Mouse (Mus musculus): ENCODE results near the gene Pcdh15.
A peak's percentile ranks its signal among the peaks of the same experiment; 100 is the strongest.

Gene Pcdh15

DNA sequence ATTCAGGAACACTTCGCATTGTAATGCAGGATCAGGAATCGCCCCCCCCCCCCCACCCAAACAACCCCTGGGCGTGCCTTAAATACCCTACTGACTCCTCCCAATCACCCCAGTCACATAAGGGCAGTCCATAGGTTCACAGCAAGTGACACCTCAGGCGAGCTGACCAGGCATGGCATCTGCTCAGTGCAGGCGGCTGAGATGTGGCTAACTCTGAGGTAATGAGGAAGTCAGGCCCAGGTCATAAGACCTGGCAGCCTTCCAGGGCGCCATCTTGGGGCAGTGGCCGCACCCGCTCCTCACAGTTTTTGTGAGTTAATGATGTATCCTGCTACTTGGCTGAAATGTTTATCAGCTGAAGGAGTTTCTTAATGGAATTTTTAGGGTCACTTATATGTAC lies 713.2 kb downstream of the Pcdh15 start:
- DNase-seq (ENCODE audit: low read depth, low spot score) = no peak

DNA sequence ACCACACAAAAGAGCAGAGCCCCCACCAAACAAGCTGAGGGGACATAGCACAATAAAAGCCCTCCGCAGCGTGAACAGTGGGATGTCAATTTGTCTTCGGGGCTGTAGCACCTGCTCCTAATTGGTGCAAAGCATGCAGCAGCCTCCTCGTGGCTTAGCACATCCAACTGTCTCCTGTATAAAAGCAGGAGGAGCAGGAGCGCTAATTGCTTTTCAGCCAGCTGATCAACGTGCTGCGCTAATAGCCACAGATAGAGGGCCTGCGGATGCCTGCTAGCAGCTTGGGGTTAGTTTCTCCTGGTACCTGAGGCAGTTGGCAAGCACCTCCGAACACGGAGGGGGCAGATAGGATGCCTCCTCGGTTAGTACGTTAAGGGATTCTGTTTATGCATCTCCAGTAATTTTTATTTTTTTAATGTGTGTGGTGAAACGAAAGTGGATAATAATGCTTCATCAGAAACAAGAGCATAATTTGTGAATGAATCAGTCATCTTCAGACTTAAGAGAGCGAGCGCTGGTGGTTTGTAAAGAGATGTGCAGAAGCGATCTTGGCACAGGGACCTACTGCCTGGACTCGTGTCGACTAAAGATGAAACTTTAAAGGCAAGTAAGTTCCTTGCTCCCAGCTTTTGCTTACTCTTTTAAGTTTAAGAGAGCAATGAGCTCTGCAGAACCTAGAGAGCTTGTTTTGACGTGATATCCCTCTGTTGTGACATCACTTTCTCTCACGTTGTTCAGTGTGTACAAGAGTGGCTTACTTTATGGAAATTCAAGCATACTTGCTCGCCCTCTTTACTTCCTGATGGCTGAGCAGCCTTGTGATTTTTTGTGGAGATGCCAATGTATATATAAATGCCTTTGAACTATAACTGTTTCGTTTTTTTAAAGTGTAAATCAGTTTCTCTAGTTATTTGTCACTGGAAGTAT lies 722.8 kb downstream of the Pcdh15 start:
- DNase-seq (ENCODE audit: low read depth, low spot score) = peak; percentile 81

DNA sequence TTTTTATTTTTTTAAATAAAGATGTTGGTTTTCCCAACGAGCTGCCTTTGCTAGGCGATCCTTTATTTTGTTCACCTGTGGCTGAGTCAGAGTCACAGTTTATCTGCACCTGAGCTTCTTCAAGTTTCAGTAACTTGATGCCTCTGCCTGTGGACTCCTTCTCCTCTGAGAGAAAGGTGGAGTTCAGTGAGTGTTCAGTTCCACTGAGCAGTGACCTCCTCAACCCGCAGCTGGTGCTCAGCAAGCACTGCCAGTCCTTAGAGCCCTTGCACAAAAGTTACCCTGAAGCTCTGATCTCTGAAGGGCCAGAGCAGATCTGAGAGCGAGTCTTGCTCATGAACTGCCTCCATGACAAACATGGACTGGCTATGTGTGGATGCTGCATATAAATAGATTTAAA lies 724.1 kb downstream of the Pcdh15 start:
- DNase-seq (ENCODE audit: low read depth, low spot score) = no peak

DNA sequence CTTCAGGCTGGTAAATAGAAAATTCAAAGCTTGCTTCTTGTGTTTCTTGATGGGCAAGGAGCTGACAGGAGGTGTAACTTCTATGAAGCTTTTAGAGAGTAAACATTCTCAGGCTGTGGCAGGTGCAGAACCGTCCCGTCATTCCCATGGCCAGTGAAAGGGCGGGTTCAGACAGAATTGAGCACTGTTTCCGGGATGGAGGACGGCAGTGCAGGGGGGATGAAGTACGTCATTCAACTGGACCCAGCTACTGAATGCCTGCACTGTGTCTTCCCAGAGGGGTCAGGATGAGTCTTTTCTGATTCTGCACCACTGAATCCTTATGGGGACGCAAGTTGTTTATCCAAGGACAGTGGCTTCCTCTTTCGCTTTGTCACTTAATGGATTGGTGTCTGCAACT lies 727.2 kb downstream of the Pcdh15 start:
- DNase-seq (ENCODE audit: low read depth, low spot score) = peak; percentile 82

DNA sequence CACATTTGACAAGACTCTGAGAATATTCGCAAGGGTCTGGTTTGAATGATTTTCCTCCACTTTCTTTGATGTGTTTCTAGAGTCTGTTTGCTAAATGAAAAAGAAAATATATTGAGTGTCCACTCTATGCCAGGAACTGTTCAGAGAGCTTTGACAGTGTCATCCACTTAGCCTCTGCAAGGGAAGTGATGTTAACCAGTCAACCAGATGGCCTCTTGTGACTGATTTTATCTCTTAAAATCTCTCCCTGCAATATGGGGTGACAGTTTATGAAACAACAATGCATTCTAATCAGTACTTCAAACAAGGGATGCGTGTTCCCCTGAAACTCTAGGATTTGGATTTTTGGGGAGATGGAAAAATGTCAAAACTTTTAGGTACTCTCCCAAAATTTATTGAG lies 729.6 kb downstream of the Pcdh15 start:
- DNase-seq (ENCODE audit: low read depth, low spot score) = no peak

DNA sequence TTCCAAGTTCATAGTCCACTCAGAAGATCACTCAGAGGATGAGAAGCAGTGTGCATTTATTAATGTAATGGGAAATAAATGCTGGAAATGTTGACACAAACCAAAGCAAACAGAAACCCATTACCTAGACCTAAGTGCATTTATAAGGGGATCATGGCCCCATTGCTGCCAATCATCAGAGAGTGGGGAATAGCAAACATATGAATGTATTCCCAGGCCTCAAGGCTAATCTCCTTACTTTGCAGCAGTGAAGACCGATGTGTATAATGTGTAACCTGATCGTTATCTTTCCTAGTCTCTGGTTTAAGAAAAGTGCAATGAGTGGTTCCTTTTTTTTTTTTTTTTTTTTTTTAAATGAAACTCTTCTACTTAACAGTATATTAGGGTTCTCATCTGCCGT lies 745.9 kb downstream of the Pcdh15 start:
- DNase-seq (ENCODE audit: low read depth, low spot score) = no peak

DNA sequence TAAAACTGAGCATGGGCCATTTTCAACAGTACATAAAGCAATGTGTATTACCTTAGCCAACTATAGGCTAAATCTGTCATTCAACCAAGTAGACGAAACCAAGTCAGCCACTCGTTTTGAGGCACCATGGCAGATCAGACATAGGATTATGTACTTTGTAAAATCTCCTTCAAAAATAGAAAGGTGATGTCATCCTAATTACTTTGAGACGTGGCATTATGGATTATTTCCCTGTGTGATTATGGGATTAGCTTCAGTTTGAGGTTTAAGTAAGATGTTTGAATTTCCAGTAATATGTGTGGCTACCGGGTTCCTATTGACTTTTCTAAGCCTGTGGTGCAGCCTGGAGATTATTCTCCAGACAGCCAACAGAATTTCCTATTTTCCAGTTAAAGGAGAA lies 763.0 kb downstream of the Pcdh15 start:
- no peak for DNase-seq (ENCODE audit: low read depth, low spot score)

DNA sequence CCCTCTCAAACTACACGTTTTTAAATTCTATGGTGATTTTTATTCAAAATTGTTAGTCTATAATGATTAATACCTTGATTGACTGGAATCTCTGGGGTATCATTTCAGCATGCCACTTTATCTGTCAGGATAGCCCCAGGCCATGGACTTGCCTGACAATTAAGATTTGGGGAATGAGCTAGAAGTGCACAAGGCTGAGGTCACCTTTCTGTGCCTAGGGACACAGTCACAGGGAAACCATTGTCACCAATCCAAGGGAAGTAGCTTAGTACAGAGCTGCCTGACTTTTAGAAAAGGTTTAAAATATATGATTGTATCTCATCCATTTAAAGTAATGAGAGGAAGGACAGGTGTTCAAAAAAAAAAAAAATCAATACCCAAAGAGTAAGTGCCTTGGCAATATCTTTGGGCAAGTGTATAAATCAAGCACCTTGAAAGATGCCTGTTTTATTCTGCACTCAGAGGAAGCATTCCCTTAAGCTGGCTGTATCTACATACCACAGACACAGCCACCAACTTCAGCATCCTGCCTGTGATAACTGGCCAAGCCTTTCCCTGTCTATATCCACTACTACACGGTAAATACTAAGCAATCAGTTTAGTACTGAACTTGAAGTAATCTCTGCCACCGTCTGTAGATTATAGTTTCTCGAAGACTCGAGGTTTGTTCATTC lies 779.0 kb downstream of the Pcdh15 start:
- no peak for DNase-seq (ENCODE audit: low read depth, low spot score)

DNA sequence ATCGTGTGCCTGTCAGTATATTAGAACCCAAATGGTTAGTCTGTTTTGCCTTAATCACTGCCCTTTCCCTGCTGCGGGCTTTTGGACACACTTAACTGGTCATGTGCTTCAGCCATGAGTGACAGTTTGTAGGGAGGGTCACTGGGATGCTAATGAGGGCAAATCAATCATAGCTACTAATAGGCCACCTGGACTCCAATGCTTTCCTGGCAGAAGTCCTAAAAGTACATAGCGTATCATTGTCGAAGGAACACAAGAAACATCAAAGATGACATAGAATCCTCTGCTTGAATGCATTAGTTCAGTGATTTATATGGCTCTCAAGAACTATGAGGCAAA lies 779.6 kb downstream of the Pcdh15 start:
- DNase-seq (ENCODE audit: low read depth, low spot score) = no peak

DNA sequence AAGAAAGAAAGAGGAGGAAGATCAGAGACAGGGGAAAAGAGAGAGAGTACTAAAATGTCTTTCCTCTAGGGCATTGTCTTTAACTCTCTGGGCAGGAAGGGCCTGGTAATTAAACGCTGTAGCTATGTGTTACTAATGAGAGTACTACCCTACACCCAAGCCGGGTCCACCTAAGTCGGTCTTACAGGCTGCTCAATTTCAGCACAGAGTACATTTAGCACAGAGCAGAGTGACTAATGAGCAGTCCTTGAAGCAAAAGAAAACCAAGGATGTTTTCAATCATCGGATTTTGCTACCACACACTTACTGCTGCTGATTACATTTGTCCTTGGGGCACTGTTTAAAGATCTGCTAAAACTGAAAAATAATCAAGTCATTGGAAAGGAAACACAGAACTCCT lies 788.6 kb downstream of the Pcdh15 start:
- peak; percentile 8 for DNase-seq (ENCODE audit: low read depth, low spot score)

DNA sequence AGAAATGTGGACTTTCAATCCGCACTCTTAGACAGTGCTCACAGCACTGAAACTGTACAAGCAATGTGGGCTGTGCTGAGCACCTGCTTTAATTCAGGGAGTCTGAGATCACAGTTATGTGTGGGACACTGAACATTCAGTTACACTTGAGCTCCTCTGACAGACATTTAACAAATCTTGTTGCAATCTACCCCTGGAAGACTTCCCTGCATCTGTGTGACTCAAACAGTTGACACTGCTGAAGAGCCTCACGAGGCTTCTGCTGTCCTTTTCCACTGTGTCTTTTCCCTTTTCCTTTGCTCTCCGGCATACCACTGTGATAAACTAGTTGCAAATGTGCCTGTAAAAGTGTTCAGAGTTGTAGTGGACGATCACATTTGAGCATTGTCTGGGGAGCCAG lies 793.1 kb downstream of the Pcdh15 start:
- DNase-seq (ENCODE audit: low read depth, low spot score) = peak; percentile 33

DNA sequence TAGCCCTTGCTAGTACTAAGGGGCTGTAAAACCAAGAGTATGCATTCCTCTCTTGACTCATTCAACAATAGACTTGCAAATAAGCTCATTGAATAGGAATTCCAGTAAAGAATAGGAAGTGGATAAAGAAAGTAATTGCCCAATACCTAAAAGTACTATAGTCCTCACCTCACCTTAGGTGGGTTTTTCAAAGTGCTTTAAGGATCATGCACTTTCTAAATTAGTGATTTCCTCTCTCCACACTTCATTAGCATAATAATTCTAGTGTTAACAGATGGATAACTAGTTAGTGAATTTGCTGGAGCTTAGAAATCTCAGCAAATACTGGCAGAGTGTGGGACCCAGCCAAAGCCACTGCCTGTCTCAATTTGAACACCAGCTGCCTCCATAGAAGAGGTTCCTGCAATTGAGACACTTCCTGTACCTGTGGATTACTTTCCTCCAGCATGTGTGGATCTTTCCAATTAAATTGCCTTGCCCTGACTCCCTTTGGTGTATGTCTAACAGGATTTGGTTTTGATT lies 797.0 kb downstream of the Pcdh15 start:
- DNase-seq (ENCODE audit: low read depth, low spot score) = no peak

DNA sequence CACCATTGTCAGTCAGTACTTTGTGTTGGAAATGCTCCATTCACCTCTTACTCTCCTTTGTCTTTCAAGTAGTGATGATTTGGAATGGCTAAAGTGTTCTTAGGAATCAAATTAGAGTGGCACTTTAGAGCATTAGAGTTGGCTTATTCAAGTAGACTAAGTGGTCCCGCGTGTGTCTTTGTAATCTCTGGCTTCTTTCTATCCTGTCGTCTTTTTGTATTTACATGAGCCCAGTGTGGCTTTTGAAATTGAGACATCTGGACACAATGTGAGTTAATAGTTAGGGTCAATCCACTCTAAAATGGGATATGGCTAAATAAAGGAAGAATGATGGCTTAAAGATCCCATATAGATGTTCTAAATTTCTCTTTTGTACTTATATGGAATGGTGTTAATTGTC lies 800.0 kb downstream of the Pcdh15 start:
- no peak for DNase-seq (ENCODE audit: low read depth, low spot score)

DNA sequence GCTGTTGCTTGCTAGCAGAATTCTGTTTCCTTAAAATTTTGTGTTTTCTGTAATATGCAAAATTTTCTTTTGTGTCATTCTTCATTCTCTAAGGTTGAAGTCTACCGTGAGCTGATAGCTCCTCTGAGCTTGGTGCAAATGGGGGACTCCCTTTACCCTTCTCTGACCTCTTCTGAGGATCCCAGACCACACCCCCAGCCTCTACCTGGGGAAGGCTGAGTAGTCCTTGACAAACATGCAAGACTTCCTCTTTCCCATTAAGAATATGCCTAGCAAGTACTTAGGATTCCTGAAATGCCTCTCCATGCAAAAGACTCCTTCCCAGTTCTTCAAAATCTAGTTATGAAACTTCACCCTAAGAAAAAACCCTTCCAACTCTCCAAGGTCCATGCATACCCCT lies 808.5 kb downstream of the Pcdh15 start:
- DNase-seq (ENCODE audit: low read depth, low spot score) = no peak

DNA sequence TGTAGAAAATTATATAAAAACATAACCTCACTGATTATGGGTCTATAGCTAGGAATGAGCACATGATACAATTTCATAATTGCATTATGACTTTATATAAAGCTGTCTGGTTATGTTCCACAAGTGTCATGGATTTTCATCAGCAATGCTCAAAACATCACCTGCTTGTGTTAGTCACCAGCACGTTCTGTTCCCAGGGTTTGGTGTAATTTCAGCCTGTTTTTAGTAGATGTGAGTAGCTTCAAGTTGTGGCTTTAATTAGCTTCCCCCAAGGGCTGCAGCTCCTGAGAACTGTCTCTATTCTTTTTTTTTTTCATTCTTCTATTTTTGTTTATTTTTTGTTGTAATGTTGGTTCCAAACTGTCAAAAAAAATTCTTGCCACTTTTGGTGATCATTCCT lies 809.4 kb downstream of the Pcdh15 start:
- DNase-seq (ENCODE audit: low read depth, low spot score) = peak; percentile 80

DNA sequence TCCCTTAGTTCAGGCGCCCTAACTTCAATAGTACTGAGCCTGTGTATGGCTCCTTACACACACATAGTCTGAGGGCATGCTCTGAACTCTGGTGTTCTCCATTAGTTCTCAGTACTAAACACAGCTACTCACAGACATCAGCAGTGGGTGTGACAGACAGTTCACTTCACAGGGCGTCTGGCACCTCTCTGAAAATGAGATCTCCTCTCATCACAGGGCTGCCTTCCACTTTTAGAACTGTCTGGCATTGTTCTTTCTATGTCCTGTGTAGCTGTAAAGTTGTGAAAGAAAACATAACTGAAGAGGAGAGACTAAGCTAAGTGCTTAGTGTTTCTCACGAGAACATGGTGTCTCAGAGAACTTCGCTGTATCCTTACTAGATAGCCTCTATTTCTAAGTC lies 816.0 kb downstream of the Pcdh15 start:
- DNase-seq (ENCODE audit: low read depth, low spot score) = peak; percentile 58

DNA sequence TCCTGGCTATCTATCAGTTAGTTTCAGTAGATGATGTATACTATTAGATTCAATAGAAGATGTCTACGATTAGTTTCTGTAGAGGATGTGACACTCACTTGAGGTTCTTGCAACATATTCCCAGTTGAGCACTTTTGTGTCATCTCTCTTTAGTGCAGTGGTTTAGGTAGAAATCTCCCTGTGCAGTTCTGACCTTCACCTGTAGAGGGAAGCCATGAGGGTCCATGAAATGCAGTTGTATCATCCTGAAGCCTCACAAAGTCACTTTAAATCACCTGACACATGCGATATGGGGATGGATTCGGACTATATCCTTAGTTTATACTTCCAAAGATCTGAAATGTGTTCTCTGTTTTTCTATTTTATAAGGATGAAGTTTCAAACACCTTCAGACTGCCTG lies 822.4 kb downstream of the Pcdh15 start:
- peak; percentile 45 for DNase-seq (ENCODE audit: low read depth, low spot score)

DNA sequence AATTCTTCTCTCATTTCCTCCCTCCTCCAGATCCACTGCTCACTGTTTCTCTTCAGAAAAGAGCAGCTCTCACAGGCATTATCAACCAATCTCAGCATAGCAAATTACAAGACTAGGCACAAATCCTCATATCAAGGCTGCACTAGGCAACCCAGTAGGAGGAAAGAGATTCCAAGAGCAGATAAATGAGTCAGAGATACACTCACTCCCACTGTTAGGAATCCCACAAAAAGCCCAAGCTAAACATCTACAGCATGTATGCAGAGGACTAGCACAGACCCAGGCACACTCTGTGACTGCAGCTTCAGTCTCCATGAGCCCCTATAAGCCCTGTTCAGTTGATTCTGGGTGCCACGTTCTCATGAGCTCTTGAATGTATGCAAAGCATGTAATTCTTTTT lies 829.5 kb downstream of the Pcdh15 start:
- peak; percentile 53 for DNase-seq (ENCODE audit: low read depth, low spot score)

DNA sequence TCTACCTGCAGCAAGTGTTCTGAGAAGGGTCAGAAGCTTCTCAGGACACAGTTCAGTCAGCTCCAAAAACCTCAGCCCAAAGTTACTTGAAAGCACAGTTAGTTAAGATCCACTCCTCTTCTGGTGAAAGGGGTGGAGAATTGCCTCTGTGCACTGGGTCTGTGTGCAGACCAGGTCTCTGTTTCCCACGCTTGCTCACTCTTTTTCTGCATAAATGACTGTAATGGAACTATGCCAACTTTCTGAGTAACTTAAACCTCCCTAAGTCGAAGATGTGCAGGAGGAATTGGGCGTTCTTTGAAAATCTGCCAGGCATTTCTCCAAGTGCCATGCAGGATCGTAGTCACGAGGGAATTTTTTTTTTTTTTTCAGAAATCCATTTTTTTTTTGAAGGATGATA lies 830.6 kb downstream of the Pcdh15 start:
- DNase-seq (ENCODE audit: low read depth, low spot score) = peak; percentile 89

DNA sequence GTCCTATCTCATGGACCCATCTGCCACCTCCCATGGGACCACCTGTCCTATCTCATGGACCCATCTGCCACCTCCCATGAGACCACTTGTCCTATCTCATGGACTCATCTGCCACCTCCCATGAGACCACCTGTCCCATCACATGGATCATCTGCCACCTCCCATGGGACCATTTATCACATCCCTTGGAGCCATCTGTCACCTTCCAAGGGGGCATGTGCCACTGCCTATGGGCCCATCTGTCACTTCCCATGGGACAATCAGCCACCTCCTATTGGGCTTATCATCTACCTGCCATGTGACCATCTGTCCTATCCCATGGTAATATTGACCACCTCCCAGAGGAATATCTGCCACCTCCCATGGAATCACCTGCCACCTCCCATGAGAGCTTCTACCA lies 832.0 kb downstream of the Pcdh15 start:
- no peak for DNase-seq (ENCODE audit: low read depth, low spot score)

DNA sequence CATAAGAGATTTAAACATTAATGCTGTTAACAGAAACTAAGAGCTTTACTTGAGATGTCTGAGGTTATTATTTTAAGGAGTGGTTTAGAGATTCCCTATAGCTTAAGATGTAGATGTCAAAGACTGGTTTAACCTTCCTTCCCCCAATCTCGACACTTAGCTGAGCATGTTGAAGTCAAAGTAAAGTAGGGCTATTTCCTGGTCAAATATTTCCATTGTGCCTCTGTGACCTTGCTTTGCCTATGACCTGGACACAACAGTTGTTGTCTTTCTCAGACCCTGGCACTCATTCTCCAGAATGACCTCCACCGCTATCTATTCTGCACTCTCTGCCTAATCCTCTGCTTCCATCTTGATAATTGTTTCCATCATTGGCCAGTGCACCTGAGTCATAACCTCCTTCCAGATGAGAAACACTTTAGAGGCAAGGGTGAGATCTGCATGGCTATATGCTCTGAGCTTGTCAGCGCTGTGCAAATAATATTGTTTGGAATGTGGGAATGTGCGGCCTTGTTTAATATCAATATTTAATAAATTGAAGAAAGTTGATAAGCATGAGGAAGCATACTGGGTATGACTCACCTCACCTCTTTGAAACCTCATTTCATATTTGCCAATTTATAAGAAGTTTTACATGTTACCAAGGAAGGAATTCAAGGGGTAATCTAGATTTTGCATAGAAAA lies 833.0 kb downstream of the Pcdh15 start:
- no peak for DNase-seq (ENCODE audit: low read depth, low spot score)

DNA sequence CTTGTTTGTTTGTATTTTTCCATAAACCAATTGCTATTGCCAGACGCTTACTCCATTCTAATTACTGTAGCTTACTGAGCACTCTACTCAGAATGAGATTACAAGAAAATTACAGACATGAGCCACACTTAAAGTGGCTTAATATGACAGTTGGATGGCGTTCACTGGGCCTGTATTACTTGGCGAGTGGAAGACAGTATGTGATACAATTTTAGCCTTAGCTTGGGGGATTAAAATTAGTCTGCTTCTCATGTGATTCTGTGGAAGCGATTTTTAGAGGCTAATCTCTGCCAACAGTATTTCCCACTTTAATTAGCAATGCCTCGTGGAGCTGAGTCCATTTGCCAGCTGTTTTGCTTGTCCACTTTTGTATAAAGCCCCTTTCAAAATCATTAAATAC lies 837.0 kb downstream of the Pcdh15 start:
- peak; percentile 4 for DNase-seq (ENCODE audit: low read depth, low spot score)

Measured in brain, adult 2 months (tissue).